Mouse (Mus musculus): Measurements from ENCODE around the gene Nrg4.
A peak's percentile ranks its signal among the peaks of the same experiment; 100 is the strongest.

Nrg4 gene

DNA sequence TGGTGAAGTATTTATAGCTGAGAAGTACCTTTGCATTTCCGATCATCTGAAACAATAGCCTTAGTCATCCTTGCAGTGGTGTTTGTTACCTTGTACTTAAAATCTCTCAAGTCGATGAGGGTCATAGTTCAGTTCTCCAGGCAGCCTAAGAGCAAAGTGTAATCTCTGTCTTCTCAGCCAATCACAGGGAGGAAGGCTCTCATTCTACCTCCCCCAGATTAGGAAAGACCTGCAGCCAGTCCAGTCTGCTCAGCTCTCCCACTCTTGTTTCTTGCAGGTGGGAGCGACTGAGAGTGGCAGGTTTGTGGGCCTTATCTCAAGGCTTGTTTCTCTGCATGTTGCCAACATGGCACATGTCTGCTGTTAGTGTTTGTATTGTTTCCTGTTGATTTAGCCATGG is 111.6 kb downstream of the Nrg4 start:
- no peak for DNase-seq (ENCODE audit: extremely low spot score)

DNA sequence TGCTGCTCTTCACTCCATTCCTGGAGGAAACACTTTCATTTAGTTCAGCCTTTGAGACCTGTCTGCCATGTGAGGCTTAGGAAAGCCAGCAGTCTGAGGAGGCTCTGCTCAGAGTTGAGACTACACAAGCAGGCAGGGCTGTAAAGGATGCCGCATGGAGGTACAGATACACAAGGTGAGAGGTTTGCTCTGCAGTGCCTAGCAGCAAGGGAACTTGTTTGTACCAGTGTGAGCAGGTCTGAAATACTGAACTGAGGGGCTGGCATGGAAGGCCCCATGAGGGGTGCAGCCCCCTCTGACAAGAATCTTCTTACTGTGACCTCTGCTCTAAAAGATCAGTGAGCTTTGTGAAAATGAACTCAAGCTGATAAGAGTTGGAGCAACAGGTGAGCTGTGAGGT is 113.2 kb downstream of the Nrg4 start:
- no peak for DNase-seq (ENCODE audit: extremely low spot score)

DNA sequence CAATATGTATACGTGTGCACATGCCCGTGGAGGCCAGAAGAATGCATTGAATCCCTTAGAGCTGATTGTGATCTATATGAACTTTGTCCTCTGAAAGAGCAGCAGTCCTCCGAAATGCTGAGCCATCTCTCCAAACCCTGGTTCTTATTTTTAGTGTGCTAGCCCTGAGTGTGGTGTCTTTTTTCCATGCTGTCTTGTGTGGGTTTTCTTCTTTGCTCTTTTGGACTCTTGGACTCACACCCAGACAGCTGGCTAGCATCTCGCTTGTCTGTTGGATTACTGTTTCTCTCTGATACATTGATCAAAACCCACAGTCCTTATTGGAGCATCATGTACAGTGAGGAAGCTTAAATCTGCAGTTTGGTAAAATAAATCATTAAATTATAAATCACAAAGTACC is 115.0 kb downstream of the Nrg4 start:
- no peak for DNase-seq (ENCODE audit: extremely low spot score)

DNA sequence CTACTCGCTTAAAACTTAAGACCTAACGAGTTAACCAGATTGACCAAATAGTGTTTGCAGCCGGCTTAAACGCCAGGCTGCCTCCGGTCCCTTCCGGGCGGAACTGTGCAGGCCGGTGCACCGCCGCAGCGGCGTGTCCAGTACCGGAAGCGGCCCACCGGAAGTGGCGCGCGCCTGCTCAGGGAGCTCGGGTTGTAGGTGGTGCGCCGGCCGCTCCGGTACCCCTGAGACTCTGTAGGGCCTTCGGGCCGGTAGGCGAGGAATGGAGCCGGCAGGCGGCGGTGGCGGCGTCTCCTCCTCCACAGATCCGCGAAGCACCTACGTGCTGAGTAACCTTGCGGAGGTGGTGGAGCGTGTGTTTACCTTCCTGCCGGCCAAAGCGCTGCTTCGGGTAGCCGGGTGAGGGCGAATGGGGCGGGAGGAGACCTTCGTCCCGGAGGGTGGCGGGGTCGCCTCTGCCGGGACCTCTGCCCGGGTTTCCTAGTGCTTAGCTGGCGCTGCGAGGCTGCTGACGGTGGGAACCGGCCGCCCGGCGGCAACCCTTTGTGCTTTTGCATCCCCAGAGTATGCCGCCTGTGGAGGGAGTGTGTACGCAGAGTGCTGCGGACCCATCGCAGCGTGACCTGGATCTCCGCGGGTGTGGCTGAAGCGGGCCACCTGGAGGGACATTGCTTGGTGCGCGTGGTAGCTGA is 117.7 kb downstream of the Nrg4 start, which contains the start of gene Fbxo22:
TSS of gene Fbxo22 (plus strand) at position 136 of the 692 bp plus-strand sequence.
- peak; percentile 89 for DNase-seq (ENCODE audit: extremely low spot score)

DNA sequence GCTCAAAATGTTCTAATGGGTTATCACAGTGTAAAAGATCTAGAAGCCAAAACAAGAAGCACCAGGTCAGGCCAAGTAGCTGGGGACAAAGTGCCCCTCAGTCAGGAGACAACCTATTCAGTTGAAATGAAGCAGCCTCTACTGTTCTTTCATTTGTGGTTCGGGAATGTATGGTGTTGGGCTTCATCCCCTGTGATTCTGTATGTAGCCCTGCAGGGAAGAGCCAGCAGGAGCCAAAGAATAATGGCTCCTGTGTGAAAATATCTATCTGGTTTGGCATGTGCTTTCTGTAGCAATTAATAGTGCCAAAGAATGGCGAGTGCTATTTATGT is 118.2 kb downstream of the Nrg4 start:
- DNase-seq (ENCODE audit: extremely low spot score): no peak

DNA sequence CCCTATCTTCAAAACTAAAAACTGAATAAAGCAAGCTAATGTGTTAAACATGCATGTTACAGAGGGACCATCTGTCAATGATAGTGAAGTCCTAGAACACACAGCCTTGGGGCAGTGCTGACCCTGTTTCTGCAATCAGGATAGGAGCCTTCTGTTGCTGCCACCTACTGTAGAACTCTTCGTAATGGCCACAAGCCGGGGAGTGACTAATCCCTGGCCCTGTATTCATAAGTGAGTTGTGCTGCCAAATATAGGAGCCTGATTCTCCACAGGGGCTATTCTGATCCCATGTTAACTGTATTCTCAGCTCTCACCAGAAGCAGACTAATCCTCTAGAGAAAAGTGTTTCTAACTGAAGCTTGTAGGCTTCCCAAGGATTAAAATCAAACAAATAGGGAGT is 127.3 kb downstream of the Nrg4 start:
- no peak for DNase-seq (ENCODE audit: extremely low spot score)

DNA sequence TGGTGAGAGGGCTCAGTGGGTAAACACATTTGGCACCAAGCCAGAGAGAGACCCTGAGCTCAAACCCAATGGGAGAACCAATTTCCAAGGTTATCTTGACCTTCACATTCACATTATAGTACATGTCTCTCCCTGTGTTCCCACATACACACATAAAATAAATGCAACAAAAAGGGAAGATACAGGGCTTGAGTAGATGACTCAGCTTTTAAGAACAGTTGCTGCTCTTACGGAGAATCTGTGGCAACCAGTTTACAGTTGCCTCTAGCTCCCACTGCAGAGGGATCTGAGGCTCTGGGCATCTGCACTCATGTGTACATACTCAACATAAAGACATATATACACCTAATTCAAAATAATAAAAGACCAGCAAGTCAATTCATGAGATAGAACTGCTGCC is 128.4 kb downstream of the Nrg4 start:
- no peak for DNase-seq (ENCODE audit: extremely low spot score)

DNA sequence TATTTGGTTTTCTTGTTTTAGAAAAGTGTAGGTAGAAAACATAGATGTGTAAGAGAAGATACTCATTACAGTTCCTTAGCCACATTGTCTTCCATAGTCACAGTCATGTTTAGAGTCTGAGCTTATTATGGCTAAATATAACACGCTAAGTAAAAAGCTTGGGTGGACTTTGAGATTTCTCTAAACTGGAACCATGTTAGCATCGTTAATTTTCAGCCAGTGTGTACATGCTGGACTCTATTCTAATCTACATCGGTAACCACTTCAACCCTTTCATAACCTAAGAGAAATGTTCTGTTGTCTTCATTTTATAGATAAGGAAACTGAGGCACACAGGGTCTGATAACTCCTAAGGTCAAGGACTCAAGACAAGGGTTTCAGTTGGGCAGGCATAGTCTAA is 130.8 kb downstream of the Nrg4 start:
- DNase-seq (ENCODE audit: extremely low spot score): no peak

DNA sequence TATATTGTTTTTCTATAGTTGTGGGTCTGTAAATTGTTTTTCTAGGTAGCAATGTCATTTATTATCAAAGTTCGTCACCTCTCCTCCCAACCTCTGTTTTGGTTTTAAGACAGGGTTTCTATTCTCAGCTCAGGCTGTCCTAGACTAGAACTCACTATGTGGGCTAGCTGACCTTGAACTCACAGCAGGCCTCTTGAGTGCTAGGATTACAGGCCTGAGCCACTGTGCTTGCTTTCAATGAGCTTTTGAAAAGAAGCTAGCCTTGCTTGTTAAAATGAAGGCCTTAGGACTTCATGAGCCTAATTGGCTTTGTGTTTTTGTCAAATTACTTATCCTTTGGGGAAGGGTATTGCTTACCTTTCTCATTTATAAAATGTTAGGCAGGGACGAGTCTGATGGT is 152.4 kb downstream of the Nrg4 start:
- DNase-seq (ENCODE audit: extremely low spot score): no peak

DNA sequence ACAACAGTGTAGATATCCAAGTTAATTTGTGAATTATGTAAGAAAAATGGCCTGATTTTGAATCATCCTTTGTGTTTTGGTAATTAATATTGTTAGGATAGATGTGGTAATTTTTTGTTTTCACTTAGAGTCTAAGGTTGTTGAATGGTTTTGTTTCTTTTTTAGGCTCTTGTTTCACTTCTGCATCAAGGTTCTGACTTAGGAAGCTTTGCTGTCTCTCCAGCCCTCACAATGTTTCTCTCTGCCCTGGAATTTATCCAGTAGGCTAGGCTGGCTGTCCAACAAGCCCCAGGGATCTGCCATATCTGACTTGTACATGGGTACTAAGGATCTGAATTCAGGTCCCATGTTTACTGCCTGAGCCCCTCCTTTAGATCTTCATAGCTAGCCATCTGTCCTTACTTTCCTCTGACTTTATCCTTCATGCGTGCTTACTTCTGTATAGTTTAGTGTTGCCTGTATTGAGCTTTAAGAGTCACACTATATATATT is 154.4 kb downstream of the Nrg4 start:
- no peak for DNase-seq (ENCODE audit: extremely low spot score)

DNA sequence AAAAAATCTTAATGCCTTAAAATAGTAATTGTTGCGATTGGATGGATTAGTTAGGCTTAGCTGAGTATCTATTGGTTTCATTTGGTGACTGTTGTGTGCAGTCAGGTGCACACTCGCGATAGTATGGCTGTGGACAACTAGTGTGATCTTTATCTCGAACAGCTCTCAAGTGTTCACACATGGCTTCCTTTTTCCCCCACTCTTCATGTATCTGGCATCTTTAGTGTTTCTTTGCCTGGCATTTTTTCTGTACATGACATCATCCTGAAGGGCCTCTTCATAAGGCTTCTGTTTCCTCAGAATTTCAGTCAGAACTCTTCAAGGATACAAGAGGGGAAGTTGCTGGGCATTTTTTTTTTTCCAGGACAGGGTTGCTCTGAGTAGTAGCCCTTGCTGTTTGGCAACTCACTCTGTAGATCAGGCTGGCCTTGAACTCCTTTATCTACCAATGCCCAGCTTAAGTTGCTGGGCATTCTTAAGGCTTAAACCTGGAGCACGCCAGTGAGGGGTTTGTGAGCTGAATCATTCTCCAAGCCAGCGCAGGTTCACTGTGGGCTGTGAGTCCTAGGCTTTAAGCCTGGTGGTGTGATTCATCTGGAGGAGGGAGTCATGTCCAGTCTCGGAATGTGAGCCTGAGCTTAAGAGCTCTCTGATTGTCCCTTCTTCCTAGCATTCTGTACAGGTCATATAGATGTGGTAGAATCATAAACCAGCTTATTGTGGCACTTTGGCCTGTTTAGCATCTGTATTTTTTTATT is 155.8 kb downstream of the Nrg4 start:
- no peak for DNase-seq (ENCODE audit: extremely low spot score)
